Mouse (Mus musculus) forebrain, embryonic 11.5 days (tissue): Measurements from ENCODE around the gene Psg19. TPM values are rescaled to one million over a fixed set of nuclear protein-coding genes. Genes with fewer than 3 reads are reported as not detected.
A peak's percentile ranks its signal among the peaks of the same experiment; 100 is the strongest.
"Not testable (repeated sequence)": the region's sequence is repeated elsewhere in the genome, so short reads cannot be mapped to it uniquely, and the experiment has no call there.

ENCODE experiments used
- ATAC-seq: fragments of 200-750 bp; cut with Nextera tagmentation; replicated peaks from 2 replicates; pipeline ENCODE4 v1.8.0; 2017; ENCODE audit warnings: moderate TSS enrichment; ENCODE audit not compliant: low FRiP score
- DNase-seq: peaks from one replicate; pipeline ENCODE4 v3.0.0-alpha.2; 2017; ENCODE audit warnings: low spot score
- H3K27ac ChIP-seq: fragments of 300-500 bp; sonication (generic); 2 replicates; pipeline ENCODE4 v1.5.1; 2014; ENCODE audit warnings: low read depth, low read length
- H3K27me3 ChIP-seq: fragments of 300-500 bp; sonication (generic); 2 replicates; pipeline ENCODE4 v1.6.1; 2014; ENCODE audit warnings: mild to moderate bottlenecking, low read length, mixed read lengths; ENCODE audit not compliant: control insufficient read depth, insufficient read depth
- H3K36me3 ChIP-seq: fragments of 300-500 bp; sonication (generic); 2 replicates; pipeline ENCODE4 v1.6.1; 2014; ENCODE audit warnings: mild to moderate bottlenecking, low read length, moderate library complexity, mixed read lengths; ENCODE audit not compliant: control insufficient read depth, insufficient read depth
- H3K4me1 ChIP-seq: fragments of 300-500 bp; sonication (generic); replicated peaks from 2 replicates; pipeline ENCODE4 v1.6.1; 2014; ENCODE audit warnings: low read length, mixed read lengths; ENCODE audit not compliant: control insufficient read depth, insufficient read depth
- H3K4me2 ChIP-seq: fragments of 300-500 bp; sonication (generic); 2 replicates; pipeline ENCODE4 v1.6.1; 2014; ENCODE audit warnings: low read depth, mild to moderate bottlenecking, low read length, moderate library complexity, mixed read lengths; ENCODE audit not compliant: severe bottlenecking
- H3K4me3 ChIP-seq: fragments of 300-500 bp; sonication (generic); 2 replicates; pipeline ENCODE4 v1.5.1; 2014; ENCODE audit warnings: low read depth, low read length
- H3K9ac ChIP-seq: fragments of 300-500 bp; sonication (generic); 2 replicates; pipeline ENCODE4 v1.6.1; 2014; ENCODE audit warnings: low read length
- H3K9me3 ChIP-seq: fragments of 300-500 bp; sonication (generic); 2 replicates; pipeline ENCODE4 v1.6.1; 2016; ENCODE audit warnings: low read length, mixed read lengths; ENCODE audit not compliant: control insufficient read depth
- WGBS: fragments of 180-500 bp; shearing (Covaris S2); extraction: QIAGEN DNeasy Blood & Tissue Kit; methylation state at CpG from one replicate; pipeline ENCODE4 v1.1.7; 2014; 5-methylcytosine and 5-hydroxymethylcytosine counted together
- polyA plus RNA-seq: library from polyadenylated mRNA; unstranded; fragments of >200 nt; fragmentation: Nextera tagmentation; extraction: Ambion mirVana; gene quantifications from 2 replicates; pipeline ENCODE4 v1.2.1, GENCODE M21; 2014

Psg19 gene
- polyA plus RNA-seq, 1 experiment from 2014 or later, result not detected

- not testable (repeated sequence) for H3K4me3 ChIP-seq, H3K27ac ChIP-seq, H3K36me3 ChIP-seq, H3K4me1 ChIP-seq, H3K4me2 ChIP-seq, ATAC-seq, H3K9me3 ChIP-seq, H3K27me3 ChIP-seq, DNase-seq, H3K9ac ChIP-seq
- WGBS, result 92% methylated on average over 7 of the region's 7 CpGs
These were observed 38.2 kb downstream of the Psg19 start for GRCm38 (mm10) chr7:18760152-18760551.

GRCm38 (mm10) chr7:18749896-18750477 is 48.3 kb downstream of the Psg19 start:
- peak; percentile 70 for ATAC-seq
- WGBS, result 57% methylated on average over 11 of the region's 13 CpGs
- DNase-seq, result peak; percentile 71
- H3K27ac ChIP-seq, H3K4me3 ChIP-seq, H3K36me3 ChIP-seq, H3K9ac ChIP-seq, H3K4me2 ChIP-seq, H3K4me1 ChIP-seq, H3K9me3 ChIP-seq, H3K27me3 ChIP-seq: not testable (repeated sequence)

- 0 out of 2 replicates have a peak, but pooled peaks cover 2% of the 10 kb centered on the region for H3K27me3 ChIP-seq
- no peaks in the 10 kb centered on the region for H3K36me3 ChIP-seq
- H3K4me1 ChIP-seq, result no peaks in the 10 kb centered on the region
- H3K9ac ChIP-seq, result no peak overlapping the region
- H3K4me3 ChIP-seq, result no peak overlapping the region
- WGBS, result 16% methylated on average over 6 of the region's 6 CpGs
- ATAC-seq (peak; percentile 53; the same call in 1 of the 2 replicates), DNase-seq (no peak)
- no peaks in the 10 kb centered on the region for H3K9me3 ChIP-seq
- H3K27ac ChIP-seq, result no peak overlapping the region
- H3K4me2 ChIP-seq, result no peak overlapping the region
These were observed 49.1 kb downstream of the Psg19 start for GRCm38 (mm10) chr7:18748994-18749895.

- 32% methylated on average over 2 of the region's 2 CpGs for WGBS
- not testable (repeated sequence) for DNase-seq, H3K4me3 ChIP-seq, H3K4me1 ChIP-seq, H3K9me3 ChIP-seq, H3K36me3 ChIP-seq, ATAC-seq, H3K4me2 ChIP-seq, H3K9ac ChIP-seq, H3K27ac ChIP-seq, H3K27me3 ChIP-seq
These were observed 50.9 kb downstream of the Psg19 start for GRCm38 (mm10) chr7:18747420-18747819.

- Histone ChIP-seq H3K4me1 (no peaks in the 10 kb centered on the region), H3K27ac (no peak overlapping the region), H3K9ac (0 out of 2 replicates have a peak overlapping the region, but pooled peaks have one; percentile 30), H3K27me3 (0 out of 2 replicates have a peak, but pooled peaks cover 2% of the 10 kb centered on the region), H3K9me3 (no peaks in the 10 kb centered on the region), H3K4me3 (peak overlapping the region; percentile 19), H3K4me2 (peak overlapping the region; percentile 47), H3K36me3 (no peaks in the 10 kb centered on the region)
- ATAC-seq (peak; percentile 82), DNase-seq (peak; percentile 61)
- 6% methylated on average over 20 of the region's 20 CpGs for WGBS
These were observed 52.0 kb downstream of the Psg19 start for GRCm38 (mm10) chr7:18746189-18746860.

Other genes starting within 250 kb of the Psg19 start
- not detected in 2 replicates for gene Psg27, start 231.2 kb downstream of the Psg19 start, polyA plus RNA-seq
- gene Psg23, start 182.0 kb downstream of the Psg19 start, polyA plus RNA-seq, result not detected in 2 replicates
- gene Psg21, start 141.8 kb downstream of the Psg19 start, polyA plus RNA-seq, result not detected in 2 replicates
- gene Psg20, start 112.3 kb downstream of the Psg19 start, polyA plus RNA-seq, result not detected in 2 replicates
- not detected in 2 replicates for gene Psg22, start 80.4 kb downstream of the Psg19 start, polyA plus RNA-seq
- gene Psg17, start 23.1 kb upstream of the Psg19 start, polyA plus RNA-seq, result not detected in 2 replicates
- gene Mill2, start 41.4 kb upstream of the Psg19 start, polyA plus RNA-seq, result 0.09 TPM in 1 of 2 replicates, not detected in the other
- gene Pglyrp1, start 72.8 kb upstream of the Psg19 start, polyA plus RNA-seq, result 0.48 and 0.94 TPM in 2 replicates
- gene Ccdc61, start 111.9 kb upstream of the Psg19 start, polyA plus RNA-seq, result 32.2 and 32.6 TPM in 2 replicates
- 6.9 and 8.3 TPM in 2 replicates for gene Nova2, start 127.4 kb upstream of the Psg19 start, polyA plus RNA-seq
- gene Nanos2, start 188.9 kb upstream of the Psg19 start, polyA plus RNA-seq, result not detected in 2 replicates
- gene Mypop, start 192.7 kb upstream of the Psg19 start, polyA plus RNA-seq, result 4.6 and 4.7 TPM in 2 replicates
- 31.6 and 39.4 TPM in 2 replicates for gene Irf2bp1, start 205.5 kb upstream of the Psg19 start, polyA plus RNA-seq
- not detected in 2 replicates for gene Foxa3, start 225.0 kb upstream of the Psg19 start, polyA plus RNA-seq
- gene Sympk, start 225.9 kb upstream of the Psg19 start, polyA plus RNA-seq, result 31.0 and 39.7 TPM in 2 replicates